Mouse (Mus musculus): ENCODE results near the gene Lsm14b.

DNA sequence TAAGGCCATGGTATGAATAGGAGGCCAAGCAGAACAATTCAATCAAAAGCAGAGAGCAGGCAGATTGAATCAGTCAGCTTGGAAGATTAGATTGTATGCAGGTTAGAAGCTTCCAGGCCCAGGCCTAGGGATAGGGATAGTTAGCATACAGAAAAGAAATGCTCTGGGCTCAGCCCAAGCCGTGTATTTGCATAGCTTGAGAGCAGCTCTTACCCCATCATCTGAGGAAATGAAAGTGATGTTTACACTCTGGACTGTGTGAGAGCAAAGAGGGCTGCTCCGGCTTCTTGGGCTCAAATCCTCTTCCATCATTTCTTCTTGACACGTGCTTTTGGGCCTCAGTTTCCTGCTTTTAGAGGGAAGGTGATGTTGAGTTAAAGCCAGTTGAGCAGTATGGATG lies 22.8 kb downstream of the Lsm14b start:
- TF ChIP-seq MAFK (IDR thresholded peaks at IDR 0.05; ENCODE audit: insufficient read depth, low read depth, low read length) (no peak), HCFC1 (IDR thresholded peaks at IDR 0.05; ENCODE audit: borderline replicate concordance, insufficient read depth, low read length) (no peak), ZNF384 (IDR thresholded peaks at IDR 0.05; ENCODE audit: low read depth, low read length) (no peak)

Measured in ES-E14 (cell line).